Mouse (Mus musculus) WW6 (cell line): ENCODE measurements around the gene Serf2.

Experiments
- DNase-seq: peaks from one replicate; pipeline ENCODE4 v3.0.0-alpha.2; 2013; ENCODE audit warnings: low read depth, low spot score

Serf2 gene

GRCm38 (mm10) chr2:121505942-121506882 is 57.2 kb downstream of the Serf2 start, which contains the start of the genes Mfap1a and Wdr76:
Gene Mfap1a (minus strand): TSS chr2:121506665.
Gene Wdr76 (plus strand): TSS chr2:121506723.
- DNase-seq, result peak; percentile 79

GRCm38 (mm10) chr2:121507173-121507950 is 58.4 kb downstream of the Serf2 start:
- DNase-seq, result no peak
